25 mouse cellular contexts compared by ENCODE assay signal in genomic region chr7:110138538-110138937, GRCm38 (mm10). TPM values are rescaled to one million over a fixed set of nuclear protein-coding genes. Genes with fewer than 3 reads are reported as not detected.
DNase-seq lines count a peak whose midpoint lies in the region; ATAC-seq and TF ChIP-seq lines count a peak whose summit lies in the region.
"Had no signal": no experiment of that assay in that cellular context is flagged by ENCODE, and none has a peak within 500 bp of the region (broad histone marks: within the 10 kb centered on the region; RNA-seq: fewer than 3 reads in every experiment).

No protein-coding gene starts in this region.

- H3K4me1 ChIP-seq in heart, embryonic 12.5 days (replicated peaks) = 0 out of 2 replicates have a peak, but pooled peaks cover 3% of the 10 kb centered on the region
- no peaks in the 10 kb centered on the region for H3K4me1 ChIP-seq in lung, postnatal 0 days (ENCODE audit: insufficient read depth, low read depth, low read length)
- H3K4me1 ChIP-seq in E14TG2a.4 (replicated peaks; ENCODE audit: low read depth, low read length) = peaks cover 35% of the 10 kb centered on the region
- H3K4me1 ChIP-seq: forebrain, embryonic 12.5 days; heart, embryonic 13.5 days; liver, embryonic 15.5 days had no signal

- no peak overlapping the region for H3K4me2 ChIP-seq in heart, embryonic 12.5 days
- no peak overlapping the region for H3K4me2 ChIP-seq in lung, postnatal 0 days (replicated peaks; ENCODE audit: low read depth, low read length)
- H3K4me2 ChIP-seq: forebrain, embryonic 12.5 days; heart, embryonic 13.5 days; hindbrain, embryonic 14.5 days; liver, embryonic 15.5 days had no signal

- peak; percentile 60 for TF ChIP-seq CTCF in layer of hippocampus, adult 2 months (conservative IDR thresholded peaks at IDR 0.05)
- TF ChIP-seq CTCF in lung, postnatal 0 days (IDR thresholded peaks at IDR 0.05) = peak; percentile 21
- TF ChIP-seq CTCF in E14TG2a.4 (conservative IDR thresholded peaks at IDR 0.05; ENCODE audit: low read length) = peak; percentile 29

- no peaks in the 10 kb centered on the region for H3K27me3 ChIP-seq in heart, embryonic 12.5 days (replicated peaks)
- H3K27me3 ChIP-seq in lung, postnatal 0 days (replicated peaks; ENCODE audit: insufficient read depth, low read length) = no peaks in the 10 kb centered on the region
- H3K27me3 ChIP-seq in E14TG2a.4 (ENCODE audit: insufficient read depth, low read length) = no peaks in the 10 kb centered on the region
- H3K27me3 ChIP-seq: forebrain, embryonic 12.5 days; heart, embryonic 13.5 days; liver, embryonic 15.5 days had no signal

- WGBS in heart, embryonic 12.5 days = 81% methylated on average over 2 of the region's 2 CpGs
- 82% methylated on average over 2 of the region's 2 CpGs for WGBS in lung, postnatal 0 days

- TF ChIP-seq EP300 in lung, postnatal 0 days (IDR thresholded peaks at IDR 0.05) = no peak

- H3K4me3 ChIP-seq in heart, embryonic 12.5 days = no peak overlapping the region
- H3K4me3 ChIP-seq in layer of hippocampus, adult 2 months = no peak overlapping the region
- no peak overlapping the region for H3K4me3 ChIP-seq in lung, postnatal 0 days (ENCODE audit: low read depth, low read length)
- H3K4me3 ChIP-seq in E14TG2a.4 (replicated peaks; ENCODE audit: low read length) = no peak overlapping the region
- H3K4me3 ChIP-seq: erythroblast, embryonic 14.5 days; forebrain, embryonic 12.5 days; heart, embryonic 13.5 days; liver, embryonic 15.5 days had no signal

- H3K27ac ChIP-seq in heart, embryonic 12.5 days (ENCODE audit: poor library complexity, severe bottlenecking) = no peak overlapping the region
- no peak overlapping the region for H3K27ac ChIP-seq in layer of hippocampus, adult 2 months
- H3K27ac ChIP-seq in lung, postnatal 0 days (ENCODE audit: low read length) = no peak overlapping the region
- H3K27ac ChIP-seq: forebrain, embryonic 12.5 days; heart, embryonic 13.5 days; hindbrain, embryonic 14.5 days; liver, embryonic 15.5 days had no signal

- H3K36me3 ChIP-seq in heart, embryonic 12.5 days = peaks cover 84% of the 10 kb centered on the region
- 0 out of 2 replicates have a peak, but pooled peaks cover 22% of the 10 kb centered on the region for H3K36me3 ChIP-seq in lung, postnatal 0 days (ENCODE audit: insufficient read depth, low read length)
- H3K36me3 ChIP-seq in E14TG2a.4 (ENCODE audit: insufficient read depth, low read length) = peaks cover 99% of the 10 kb centered on the region

- no peaks in the 10 kb centered on the region for H3K9me3 ChIP-seq in heart, embryonic 12.5 days (replicated peaks)
- no peaks in the 10 kb centered on the region for H3K9me3 ChIP-seq in lung, postnatal 0 days (ENCODE audit: low read length)
- H3K9me3 ChIP-seq in E14TG2a.4 (ENCODE audit: low read length) = no peaks in the 10 kb centered on the region
- H3K9me3 ChIP-seq: forebrain, embryonic 12.5 days; heart, embryonic 13.5 days; liver, embryonic 15.5 days had no signal

- ATAC-seq in heart, embryonic 12.5 days (ENCODE audit: insufficient number of reproducible peaks, low FRiP score) = no peak
- ATAC-seq in lung, postnatal 0 days = no peak
- ATAC-seq: activated CD4-positive, CD25-positive, alpha-beta regulatory T cell, adult 4 months; forebrain, postnatal 0 days had no signal

- no peak overlapping the region for H3K9ac ChIP-seq in heart, embryonic 12.5 days
- no peak overlapping the region for H3K9ac ChIP-seq in lung, postnatal 0 days (replicated peaks; ENCODE audit: low read depth)
- H3K9ac ChIP-seq: forebrain, embryonic 12.5 days; forebrain, postnatal 0 days; heart, embryonic 13.5 days; hindbrain, embryonic 14.5 days; liver, embryonic 15.5 days had no signal

- peak; percentile 13 for DNase-seq in heart, adult 11 months
- DNase-seq in layer of hippocampus, adult 2 months (ENCODE audit: low spot score in 2 of 2) = no peak
- no peak for DNase-seq in layer of hippocampus, adult 9-10 months (ENCODE audit: low spot score)
- no peak for DNase-seq in lung, postnatal 0 days (ENCODE audit: low spot score)
- DNase-seq in lung, postnatal 4 days = no peak
- no peak for DNase-seq in right cerebral cortex, adult 2 months (ENCODE audit: low spot score in 2 of 2)
- DNase-seq: adrenal gland, adult 2 months; cerebellum, adult 2 months; forebrain, postnatal 0 days; gastrocnemius, postnatal 10 days; heart, postnatal 10 days; kidney, adult 8-10 months; kidney, postnatal 14 days; lung, postnatal 10 days; midbrain, embryonic 14.5 days; right cerebral cortex, adult 18-20 months; right cerebral cortex, postnatal 4 days had no signal

RNA-seq across cellular contexts. Expression of gene Wee1, which starts 16.7 kb away (rescaled TPM):
- polyA plus RNA-seq in heart, embryonic 12.5 days (2016; fragmentation: Nextera tagmentation; extraction: Ambion mirVana) = 38.1 and 38.6 TPM in 2 replicates
- total RNA-seq in layer of hippocampus, adult 2 months (2021) = 10 to 100 TPM; 20.3 to 21.2 TPM
- 7.9 and 8.6 TPM in 2 replicates for polyA plus RNA-seq in lung, postnatal 0 days (2015; fragmentation: Nextera tagmentation; extraction: Ambion mirVana)
